Mouse (Mus musculus): ENCODE results near the gene Serac1.

Gene Serac1

GRCm38 (mm10) chr17:6079287-6080122, at the start of gene Serac1, which contains the start of gene Gtf2h5:
Serac1 (minus strand) TSS chr17:6079741.
Gtf2h5 (plus strand) TSS chr17:6079786.
- peak; percentile 97 to 98 for DNase-seq

GRCm38 (mm10) chr17:6128039-6128438, 48.5 kb upstream of the Serac1 start:
- DNase-seq = no peak

- no peak for DNase-seq
Observed at GRCm38 (mm10) chr17:6125441-6125840, 45.9 kb upstream of the Serac1 start.

- DNase-seq = no peak
Observed at GRCm38 (mm10) chr17:6123776-6124175, 44.2 kb upstream of the Serac1 start.

GRCm38 (mm10) chr17:6118861-6119260, 39.3 kb upstream of the Serac1 start:
- no peak for DNase-seq

- no peak for DNase-seq
Observed at GRCm38 (mm10) chr17:6117917-6118316, 38.4 kb upstream of the Serac1 start.

- DNase-seq = no peak
Observed at GRCm38 (mm10) chr17:6117148-6117725, 37.7 kb upstream of the Serac1 start.

- no peak for DNase-seq
Observed at GRCm38 (mm10) chr17:6115085-6115484, 35.5 kb upstream of the Serac1 start.

- DNase-seq = no peak
Observed at GRCm38 (mm10) chr17:6113653-6114052, 34.1 kb upstream of the Serac1 start.

GRCm38 (mm10) chr17:6110956-6111355, 31.4 kb upstream of the Serac1 start:
- no peak for DNase-seq

- no peak for DNase-seq
Observed at GRCm38 (mm10) chr17:6108175-6108574, 28.6 kb upstream of the Serac1 start.

- DNase-seq = peak; percentile 62 to 64
Observed at GRCm38 (mm10) chr17:6107015-6107601, 27.6 kb upstream of the Serac1 start.

- peak; percentile 84 to 87 for DNase-seq
Observed at GRCm38 (mm10) chr17:6106361-6107014, 26.9 kb upstream of the Serac1 start, which contains the start of gene Tulp4. Tulp4 (plus strand) TSS chr17:6106437.

GRCm38 (mm10) chr17:6103566-6103965, 24.0 kb upstream of the Serac1 start:
- no peak for DNase-seq

GRCm38 (mm10) chr17:6102287-6102686, 22.7 kb upstream of the Serac1 start:
- no peak for DNase-seq

- peak; percentile 33 to 54 for DNase-seq
Observed at GRCm38 (mm10) chr17:6097884-6098283, 18.3 kb upstream of the Serac1 start.

- no peak for DNase-seq
Observed at GRCm38 (mm10) chr17:6095579-6095978, 16.0 kb upstream of the Serac1 start.

- DNase-seq = no peak
Observed at GRCm38 (mm10) chr17:6091604-6092003, 12.1 kb upstream of the Serac1 start.

GRCm38 (mm10) chr17:6083323-6083890, 3.9 kb upstream of the Serac1 start:
- no peak for DNase-seq

- DNase-seq = no peak
Observed at GRCm38 (mm10) chr17:6073405-6073804, 6.1 kb downstream of the Serac1 start.

GRCm38 (mm10) chr17:6069866-6070265, 9.7 kb downstream of the Serac1 start:
- DNase-seq = no peak

GRCm38 (mm10) chr17:6067613-6068012, 11.9 kb downstream of the Serac1 start:
- no peak for DNase-seq

- no peak for DNase-seq
Observed at GRCm38 (mm10) chr17:6066021-6066420, 13.5 kb downstream of the Serac1 start.
